Mouse (Mus musculus): ENCODE measurements around the gene Hdac8.

- no peak for TF ChIP-seq POLR2A (IDR thresholded peaks at IDR 0.05; ENCODE audit: extremely low read depth, insufficient read depth, low read length)
- TF ChIP-seq CTCF (IDR thresholded peaks at IDR 0.05; ENCODE audit: low read depth, low read length): no peak
Measured at GRCm38 (mm10) chrX:102416972-102417371, 88.2 kb downstream of the Hdac8 start.

Measured in liver, adult 2 months (tissue).